Mouse (Mus musculus) ES-Bruce4 (cell line): ENCODE measurements around the gene Kcnj3.

Experiments
- CTCF ChIP-seq: IDR thresholded peaks from one replicate; pipeline ENCODE4 v1.8.1; 2011; ENCODE audit warnings: low read depth, low read length
- POLR2A ChIP-seq: IDR thresholded peaks from one replicate; pipeline ENCODE4 v1.8.1; 2011; ENCODE audit warnings: low read length; ENCODE audit not compliant: insufficient read depth

DNA sequence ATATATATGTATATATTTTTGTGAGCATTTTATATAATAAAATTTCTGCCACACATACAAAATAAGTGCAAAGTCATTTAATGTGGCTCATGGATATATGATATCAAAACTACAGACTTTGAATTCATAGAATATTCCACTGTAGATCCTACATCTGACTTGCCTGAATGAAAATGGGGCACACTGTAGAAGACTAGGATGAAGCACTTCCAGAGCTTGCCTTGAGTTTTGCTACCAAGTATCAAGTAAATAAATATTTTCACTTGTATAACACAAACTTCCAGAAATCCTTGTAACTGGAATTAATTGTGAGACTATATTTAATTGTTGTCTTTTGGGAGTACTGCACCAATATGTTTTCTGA lies 44.8 kb downstream of the Kcnj3 start:
- TF ChIP-seq CTCF (no peak), POLR2A (no peak)
